Mouse (Mus musculus) embryonic fibroblast, embryonic 13.5 days (primary cell): ENCODE results near the gene Cenpx.

Experiments used
- CTCF ChIP-seq: IDR thresholded peaks from 2 replicates; pipeline ENCODE4 v1.5.1; 2011; ENCODE audit warnings: mild to moderate bottlenecking, control low read depth, low read length, moderate library complexity, borderline replicate concordance; ENCODE audit not compliant: insufficient read depth
- POLR2A ChIP-seq: IDR thresholded peaks from 2 replicates; pipeline ENCODE4 v1.6.1; 2011; ENCODE audit warnings: low read depth, mild to moderate bottlenecking, control low read depth, low read length, moderate library complexity

GRCm38 (mm10) chr11:120714546-120714945, 1.0 kb upstream of the Cenpx start:
- TF ChIP-seq CTCF (no peak), POLR2A (no peak)
